1 mouse cellular context compared by ENCODE assay signal in the genomic region with DNA sequence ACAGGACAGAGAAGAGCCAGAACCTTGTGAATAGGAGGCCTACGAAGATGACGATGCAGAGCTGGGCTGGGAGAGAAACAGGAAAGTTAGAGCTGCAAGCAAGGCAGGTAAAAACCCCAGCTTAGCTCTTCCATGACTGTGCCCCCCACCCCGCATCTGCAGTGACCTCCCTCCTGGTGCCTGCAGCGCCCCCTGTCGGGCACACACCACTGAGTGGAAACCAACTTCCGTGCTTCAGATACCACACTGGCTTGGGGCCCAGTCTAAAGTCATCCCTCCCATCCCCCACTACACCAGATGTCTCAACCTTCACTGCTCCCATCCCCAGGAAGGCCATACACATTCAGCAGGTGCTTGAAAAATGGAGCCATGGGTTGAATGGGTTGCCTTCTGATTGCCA.
TF ChIP-seq lines count a peak whose summit lies in the region.

No protein-coding gene starts in this region.

TF ChIP-seq in MEL, 35 proteins besides CTCF, POLR2A, EP300 and RAD21:
- TF ChIP-seq E2F4 (IDR thresholded peaks at IDR 0.05; ENCODE audit: borderline replicate concordance, low read depth, low read length) (no peak), ELF1 (IDR thresholded peaks at IDR 0.05; ENCODE audit: low read depth, low read length) (no peak)
